Comparison of ENCODE assay signal across 16 mouse cellular contexts in the genomic region with DNA sequence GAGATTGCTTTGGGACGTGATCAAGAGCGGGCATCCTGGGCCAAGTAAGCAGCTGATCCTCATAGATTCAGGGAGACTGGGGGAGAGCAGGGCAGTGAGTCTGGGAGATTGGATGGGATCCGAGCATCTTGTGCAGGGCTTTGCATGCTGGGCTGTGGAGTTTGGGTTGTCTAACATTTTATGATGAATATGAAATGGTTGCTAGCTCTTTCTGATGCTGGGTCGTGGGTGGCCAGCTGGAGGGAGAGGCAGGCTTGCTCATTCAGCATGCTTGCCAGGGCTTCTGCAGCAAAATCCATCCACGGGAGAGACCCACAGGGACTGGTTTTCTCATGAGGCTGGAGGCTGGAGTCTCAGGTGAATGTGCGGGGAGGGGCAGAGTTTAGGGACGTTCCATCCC. TPM values are rescaled to one million over a fixed set of nuclear protein-coding genes. Genes with fewer than 3 reads are reported as not detected.
A peak's percentile ranks its signal among the peaks of the same experiment; 100 is the strongest.
DNase-seq lines count a peak whose midpoint lies in the region; ATAC-seq lines count a peak whose summit lies in the region.
"Had no signal": no experiment of that assay in that cellular context is flagged by ENCODE, and none has a peak within 500 bp of the region (broad histone marks: within the 10 kb centered on the region; RNA-seq: fewer than 3 reads in every experiment).

No protein-coding gene starts in this region.

- H3K9ac ChIP-seq in heart, embryonic 13.5 days, result peak overlapping the region; percentile 64
- H3K9ac ChIP-seq in limb, embryonic 13.5 days, result no peak overlapping the region
- no peak overlapping the region for H3K9ac ChIP-seq in forebrain, embryonic 11.5 days (ENCODE audit: low read length)
- H3K9ac ChIP-seq: forebrain, embryonic 12.5 days had no signal

- peak overlapping the region; percentile 73 for H3K27ac ChIP-seq in heart, embryonic 13.5 days (replicated peaks)
- no peak overlapping the region; the same call in 1 of the 2 replicates for H3K27ac ChIP-seq in limb, embryonic 13.5 days
- H3K27ac ChIP-seq in forebrain, embryonic 11.5 days (ENCODE audit: low read depth, low read length), result no peak overlapping the region
- H3K27ac ChIP-seq: forebrain, embryonic 12.5 days had no signal

- no peaks in the 10 kb centered on the region for H3K36me3 ChIP-seq in heart, embryonic 13.5 days
- H3K36me3 ChIP-seq in limb, embryonic 13.5 days, result no peaks in the 10 kb centered on the region
- no peaks in the 10 kb centered on the region for H3K36me3 ChIP-seq in forebrain, embryonic 11.5 days (ENCODE audit: control insufficient read depth, insufficient read depth, low read length)
- H3K36me3 ChIP-seq: forebrain, embryonic 12.5 days had no signal

- H3K27me3 ChIP-seq in heart, embryonic 13.5 days (replicated peaks), result no peaks in the 10 kb centered on the region
- H3K27me3 ChIP-seq in limb, embryonic 13.5 days, result no peaks in the 10 kb centered on the region
- no peaks in the 10 kb centered on the region for H3K27me3 ChIP-seq in forebrain, embryonic 11.5 days (ENCODE audit: control insufficient read depth, insufficient read depth, low read length)
- H3K27me3 ChIP-seq: forebrain, embryonic 12.5 days; Patski had no signal

- peaks cover 61% of the 10 kb centered on the region for H3K4me1 ChIP-seq in heart, embryonic 13.5 days
- H3K4me1 ChIP-seq in limb, embryonic 13.5 days, result peaks cover 13% of the 10 kb centered on the region
- no peaks in the 10 kb centered on the region for H3K4me1 ChIP-seq in forebrain, embryonic 11.5 days (replicated peaks; ENCODE audit: control insufficient read depth, insufficient read depth, low read length)

- peak overlapping the region; percentile 82 for H3K4me2 ChIP-seq in heart, embryonic 13.5 days
- H3K4me2 ChIP-seq in limb, embryonic 13.5 days (replicated peaks), result 0 out of 2 replicates have a peak overlapping the region, but pooled peaks have one; percentile 14
- H3K4me2 ChIP-seq in forebrain, embryonic 11.5 days (ENCODE audit: low read depth, low read length, severe bottlenecking), result no peak overlapping the region
- H3K4me2 ChIP-seq: forebrain, embryonic 12.5 days; midbrain, embryonic 11.5 days had no signal

- peak overlapping the region; percentile 73 for H3K4me3 ChIP-seq in heart, embryonic 13.5 days
- no peak overlapping the region for H3K4me3 ChIP-seq in limb, embryonic 13.5 days
- no peak overlapping the region for H3K4me3 ChIP-seq in forebrain, embryonic 11.5 days (ENCODE audit: low read depth, low read length)
- H3K4me3 ChIP-seq: forebrain, embryonic 12.5 days had no signal

- H3K9me3 ChIP-seq in heart, embryonic 13.5 days, result no peaks in the 10 kb centered on the region
- H3K9me3 ChIP-seq in limb, embryonic 13.5 days, result no peaks in the 10 kb centered on the region
- H3K9me3 ChIP-seq in forebrain, embryonic 11.5 days (ENCODE audit: control insufficient read depth, low read length), result no peaks in the 10 kb centered on the region
- H3K9me3 ChIP-seq: forebrain, embryonic 12.5 days had no signal

- WGBS in heart, embryonic 13.5 days, result 51% methylated on average over 7 of the region's 7 CpGs
- WGBS in limb, embryonic 13.5 days, result 81% methylated on average over 7 of the region's 7 CpGs
- 84% methylated on average over 7 of the region's 7 CpGs for WGBS in forebrain, embryonic 11.5 days

- ATAC-seq in heart, embryonic 13.5 days (ENCODE audit: extremely low read depth, insufficient number of reproducible peaks, low FRiP score, low TSS enrichment), result no peak
- ATAC-seq in limb, embryonic 13.5 days (ENCODE audit: low FRiP score, low read depth), result no peak
- ATAC-seq in forebrain, embryonic 11.5 days (replicated peaks; ENCODE audit: low FRiP score), result no peak
- ATAC-seq: CD4-positive, CD25-positive, alpha-beta regulatory T cell, adult 4 months; Patski had no signal

- DNase-seq in heart, adult 9 months (ENCODE audit: low spot score in 2 of 2), result no peak
- DNase-seq in right cerebral cortex, adult 18-20 months, result peak; percentile 79
- no peak for DNase-seq in right cerebral cortex, postnatal 4 days
- peak; percentile 71 for DNase-seq in telencephalon, adult 2 months (ENCODE audit: low read depth, low spot score)
- DNase-seq in gastrocnemius, postnatal 25 days, result no peak
- DNase-seq in forebrain, embryonic 11.5 days (ENCODE audit: low spot score), result no peak
- DNase-seq: adrenal gland, adult 8-10 months; kidney, postnatal 14 days; spleen, adult 18-20 months had no signal

RNA-seq across cellular contexts. Expression of a gene that starts 2.6 kb away (rescaled TPM):
- polyA plus RNA-seq in heart, embryonic 13.5 days (2015; fragmentation: Nextera tagmentation; extraction: Ambion mirVana), result 13.8 and 15.8 TPM in 2 replicates
- polyA plus RNA-seq in limb, embryonic 13.5 days (2015; fragmentation: Nextera tagmentation; extraction: Ambion mirVana), result 12.2 and 12.6 TPM in 2 replicates
- 1 to 10 TPM; 2.0 to 3.5 TPM for total RNA-seq in gastrocnemius, postnatal 25 days (2021)
- polyA plus RNA-seq in forebrain, embryonic 11.5 days (2014; fragmentation: Nextera tagmentation; extraction: Ambion mirVana), result 12.7 and 15.0 TPM in 2 replicates

RNA-seq across cellular contexts. Expression of a gene that starts 16.5 kb away (rescaled TPM):
- 0.39 and 0.60 TPM in 2 replicates for polyA plus RNA-seq in heart, embryonic 13.5 days (2015; fragmentation: Nextera tagmentation; extraction: Ambion mirVana)
- 0.29 and 0.51 TPM in 2 replicates for polyA plus RNA-seq in limb, embryonic 13.5 days (2015; fragmentation: Nextera tagmentation; extraction: Ambion mirVana)
- total RNA-seq in gastrocnemius, postnatal 25 days (2021), result under 1 TPM; 0.46 to 0.74 TPM
- 1.1 and 1.2 TPM in 2 replicates for polyA plus RNA-seq in forebrain, embryonic 11.5 days (2014; fragmentation: Nextera tagmentation; extraction: Ambion mirVana)

RNA-seq across cellular contexts. Expression of a gene that starts 34.5 kb away (rescaled TPM):
- polyA plus RNA-seq in heart, embryonic 13.5 days (2015; fragmentation: Nextera tagmentation; extraction: Ambion mirVana), result 77.4 and 78.3 TPM in 2 replicates
- polyA plus RNA-seq in limb, embryonic 13.5 days (2015; fragmentation: Nextera tagmentation; extraction: Ambion mirVana), result 124 and 130 TPM in 2 replicates
- total RNA-seq in gastrocnemius, postnatal 25 days (2021), result 10 to 100 TPM; 54.4 to 59.7 TPM
- 109 and 113 TPM in 2 replicates for polyA plus RNA-seq in forebrain, embryonic 11.5 days (2014; fragmentation: Nextera tagmentation; extraction: Ambion mirVana)

RNA-seq across cellular contexts. Expression of a gene that starts 35.3 kb away (rescaled TPM):
- 164 and 183 TPM in 2 replicates for polyA plus RNA-seq in heart, embryonic 13.5 days (2015; fragmentation: Nextera tagmentation; extraction: Ambion mirVana)
- 6.0 and 6.7 TPM in 2 replicates for polyA plus RNA-seq in limb, embryonic 13.5 days (2015; fragmentation: Nextera tagmentation; extraction: Ambion mirVana)
- 100 to 1,000 TPM; 196 to 518 TPM for total RNA-seq in gastrocnemius, postnatal 25 days (2021)
- polyA plus RNA-seq in forebrain, embryonic 11.5 days (2014; fragmentation: Nextera tagmentation; extraction: Ambion mirVana), result 0.35 and 0.40 TPM in 2 replicates
- total RNA-seq: neutrophil, adult 5-6 weeks had no signal

RNA-seq across cellular contexts. Expression of a gene that starts 42.9 kb away (rescaled TPM):
- 32.9 and 33.9 TPM in 2 replicates for polyA plus RNA-seq in heart, embryonic 13.5 days (2015; fragmentation: Nextera tagmentation; extraction: Ambion mirVana)
- 19.6 and 22.9 TPM in 2 replicates for polyA plus RNA-seq in limb, embryonic 13.5 days (2015; fragmentation: Nextera tagmentation; extraction: Ambion mirVana)
- total RNA-seq in gastrocnemius, postnatal 25 days (2021), result 10 to 100 TPM; 62.8 to 80.9 TPM
- 2.5 and 3.1 TPM in 2 replicates for polyA plus RNA-seq in forebrain, embryonic 11.5 days (2014; fragmentation: Nextera tagmentation; extraction: Ambion mirVana)

Comparison
In these comparisons a context has a peak if more than half of its experiments do, and no peak if none do; other contexts are left out.
1. DNase-seq: peak in right cerebral cortex, adult 18-20 months (single experiment) and telencephalon, adult 2 months (single experiment); none in heart, adult 9 months (0 of 2), right cerebral cortex, postnatal 4 days (single experiment), gastrocnemius, postnatal 25 days (single experiment) and forebrain, embryonic 11.5 days (single experiment).